Mouse (Mus musculus) WW6 (cell line): ENCODE measurements around the gene Mettl14.
"Not testable (repeated sequence)": the region's sequence is repeated elsewhere in the genome, so short reads cannot be mapped to it uniquely, and the experiment has no call there.

Experiments
- DNase-seq: peaks from one replicate; pipeline ENCODE4 v3.0.0-alpha.2; 2013; ENCODE audit warnings: low read depth, low spot score

Mettl14 gene

DNA sequence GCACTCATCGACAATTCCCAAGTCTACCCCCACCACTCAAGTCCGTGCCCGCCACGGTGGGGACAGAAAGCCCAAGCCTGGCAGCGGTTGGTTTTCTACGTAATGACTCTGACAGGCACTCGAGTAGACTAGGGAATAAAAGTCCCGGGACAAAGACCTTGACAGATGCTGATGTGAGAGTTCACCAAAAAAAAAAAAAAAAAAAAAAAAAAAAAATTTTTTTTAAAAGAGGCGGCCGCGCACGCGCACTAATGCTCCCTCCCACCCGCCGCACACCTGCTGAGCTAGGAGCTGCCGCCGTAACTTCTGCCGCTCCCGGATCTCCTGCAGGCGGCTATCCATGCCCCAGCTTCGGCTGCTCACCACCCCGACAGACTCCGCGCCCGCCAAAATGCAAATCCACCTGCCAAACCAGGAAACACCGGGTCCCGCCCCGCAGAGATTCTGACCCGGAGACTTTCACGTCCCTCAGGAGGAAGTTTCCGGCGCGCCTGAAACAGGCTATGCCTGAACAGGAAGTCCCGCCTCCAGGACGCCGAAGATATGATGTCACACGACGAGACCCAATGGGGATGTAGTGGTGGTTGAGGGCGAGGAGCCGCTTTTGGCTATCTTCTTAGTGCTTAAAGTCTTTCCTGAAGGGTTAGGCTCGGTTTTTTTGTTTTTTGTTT, at the start of gene Mettl14:
Mettl14 (minus strand) TSS at position 623 of the 671 bp plus-strand sequence.
- peak; percentile 93 for DNase-seq

DNA sequence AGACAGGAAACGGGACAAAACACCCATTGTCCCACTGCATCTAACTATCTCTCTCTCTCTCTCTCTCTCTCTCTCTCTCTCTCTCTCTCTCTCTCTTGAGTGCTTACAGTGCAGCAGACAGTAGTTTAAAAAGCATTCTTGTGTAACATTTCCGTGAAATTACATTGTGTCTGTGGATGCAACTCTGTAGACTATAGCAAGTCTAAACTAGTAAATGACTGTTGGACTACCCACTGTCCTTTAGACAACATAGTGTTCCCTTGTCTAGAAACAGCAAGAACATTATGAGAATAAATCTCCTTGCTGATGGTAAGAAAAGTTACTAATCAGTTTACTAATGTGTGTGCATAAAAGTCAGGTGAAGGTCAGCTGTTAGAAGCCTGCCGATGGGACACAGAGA, 47.5 kb upstream of the Mettl14 start:
- no peak for DNase-seq

DNA sequence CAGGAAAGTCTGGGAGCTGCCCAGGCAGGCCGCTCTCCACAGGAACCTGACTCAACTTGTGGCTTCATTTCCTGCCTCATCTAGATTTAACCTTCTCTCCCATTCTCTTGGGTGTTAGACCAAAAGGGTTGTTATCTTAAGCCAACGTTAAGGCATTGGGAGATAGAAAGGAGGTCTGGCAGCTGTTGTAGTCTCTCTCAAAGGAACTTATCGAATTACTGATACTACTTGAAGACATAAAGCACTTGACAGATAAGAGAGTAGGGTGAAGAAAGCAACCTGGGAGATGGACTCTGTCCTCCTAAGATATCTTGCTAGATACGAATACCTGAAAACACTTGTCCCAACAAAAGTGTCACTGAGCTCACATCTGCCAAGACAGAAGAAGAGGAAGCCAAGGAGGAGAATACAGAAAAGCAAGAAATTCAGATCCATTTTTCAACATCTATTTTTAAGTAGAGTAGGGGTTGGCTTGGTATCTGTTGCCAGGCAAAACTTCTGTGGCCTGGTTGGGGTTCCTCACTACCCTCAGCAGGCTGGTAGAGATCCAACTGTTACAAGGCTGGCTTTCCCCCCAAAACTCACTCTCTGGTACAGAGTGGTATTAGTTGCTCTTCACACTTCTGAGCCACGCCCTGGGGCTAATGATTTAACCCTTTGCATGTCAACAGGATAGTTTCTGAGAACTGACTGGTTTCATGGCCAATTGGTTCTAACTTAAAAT, 46.2 kb upstream of the Mettl14 start:
- no peak for DNase-seq

DNA sequence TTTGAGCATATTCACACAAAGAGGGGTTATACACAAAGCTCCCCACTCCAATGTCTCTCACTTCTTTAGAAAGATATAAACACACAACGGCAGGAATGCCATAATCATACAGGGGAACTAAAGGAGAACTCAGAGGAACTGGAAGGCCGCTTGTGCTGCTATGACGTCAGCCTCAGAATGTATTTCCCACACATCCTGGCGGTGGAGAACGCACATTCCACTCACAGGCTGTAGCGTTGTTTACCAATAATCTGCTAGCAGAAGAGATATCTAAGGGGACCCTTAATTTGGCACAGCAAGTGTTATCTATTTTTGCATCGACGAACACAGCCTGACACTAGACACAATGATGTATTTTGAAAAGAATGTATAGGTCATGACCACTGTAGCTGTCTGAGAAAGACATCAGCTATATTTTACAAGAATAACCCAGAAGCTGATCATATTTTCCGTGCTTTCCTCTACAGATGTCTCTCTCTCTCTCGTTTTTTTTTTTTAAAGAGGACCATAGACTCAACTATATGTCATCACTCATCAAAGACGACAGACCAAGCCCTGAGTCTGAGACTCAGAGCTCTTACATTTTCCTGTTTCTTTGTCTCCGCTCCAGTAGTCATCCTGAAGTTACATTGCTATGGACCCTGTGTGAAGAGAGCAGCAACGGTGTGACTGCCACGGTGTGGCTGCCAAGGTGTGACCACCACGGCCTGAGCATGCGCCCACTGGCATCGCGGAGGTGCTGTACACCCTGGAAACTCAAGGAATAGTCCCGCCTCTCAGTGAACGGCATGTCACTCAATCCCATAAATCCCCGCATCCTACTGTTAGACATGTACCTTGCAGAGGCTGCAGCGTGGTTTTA, 43.9 kb upstream of the Mettl14 start:
- no peak for DNase-seq

DNA sequence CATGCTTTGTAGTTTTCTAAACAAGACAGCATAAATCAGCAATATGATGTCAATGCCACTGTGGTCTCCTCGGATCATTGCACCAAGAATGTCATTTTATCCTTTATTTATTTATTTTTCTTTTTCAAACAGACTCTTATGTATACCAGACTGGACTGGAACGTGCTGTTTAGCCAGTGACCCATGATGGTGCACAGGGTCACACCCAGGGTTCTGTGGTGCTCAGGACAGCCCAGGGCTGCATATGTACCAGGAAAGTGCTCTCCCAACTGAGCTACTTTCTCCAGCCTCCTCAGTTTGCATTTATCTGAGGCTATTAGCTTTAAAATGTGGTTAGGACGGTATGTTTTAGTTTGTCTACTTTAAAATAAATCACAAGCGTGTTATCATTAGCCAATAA, 42.1 kb upstream of the Mettl14 start:
- DNase-seq: no peak

DNA sequence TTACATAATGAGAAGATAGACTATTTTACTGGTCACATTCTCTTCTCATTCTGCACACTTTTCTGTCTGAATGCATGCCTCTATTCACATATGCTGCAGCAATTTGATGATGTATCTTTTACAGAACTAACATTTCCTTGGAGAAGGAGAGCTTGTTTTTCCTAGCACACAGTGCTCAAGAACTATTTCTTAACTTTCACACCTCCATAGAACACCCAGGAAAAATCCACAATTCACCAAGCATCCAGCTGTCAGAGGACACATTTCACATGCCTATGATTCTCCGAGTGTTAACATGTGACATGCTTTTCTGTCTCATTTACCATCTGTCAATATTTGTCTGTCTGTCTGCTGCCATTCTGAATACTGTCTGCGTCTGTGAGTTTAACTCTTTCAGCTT, 39.7 kb upstream of the Mettl14 start:
- DNase-seq: no peak

DNA sequence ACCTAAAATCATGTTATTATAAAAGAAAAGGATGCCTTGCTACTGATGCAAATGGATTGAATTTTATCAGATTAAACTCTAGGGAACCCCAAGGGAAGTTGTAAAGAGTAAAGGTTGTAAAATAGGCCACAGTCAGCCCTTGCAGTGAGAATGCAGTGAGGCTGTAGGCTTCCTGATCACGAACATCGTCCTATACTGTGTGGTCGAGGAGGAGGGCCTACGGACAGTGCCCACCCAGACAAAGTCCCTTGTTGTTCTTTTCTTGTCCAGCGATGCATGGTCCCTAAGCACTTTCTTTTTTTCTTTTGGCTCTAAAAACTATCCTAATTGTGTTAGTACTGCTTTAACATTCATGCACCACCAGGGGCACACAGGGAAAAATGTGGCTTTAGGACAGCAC, 27.3 kb upstream of the Mettl14 start:
- DNase-seq: no peak

DNA sequence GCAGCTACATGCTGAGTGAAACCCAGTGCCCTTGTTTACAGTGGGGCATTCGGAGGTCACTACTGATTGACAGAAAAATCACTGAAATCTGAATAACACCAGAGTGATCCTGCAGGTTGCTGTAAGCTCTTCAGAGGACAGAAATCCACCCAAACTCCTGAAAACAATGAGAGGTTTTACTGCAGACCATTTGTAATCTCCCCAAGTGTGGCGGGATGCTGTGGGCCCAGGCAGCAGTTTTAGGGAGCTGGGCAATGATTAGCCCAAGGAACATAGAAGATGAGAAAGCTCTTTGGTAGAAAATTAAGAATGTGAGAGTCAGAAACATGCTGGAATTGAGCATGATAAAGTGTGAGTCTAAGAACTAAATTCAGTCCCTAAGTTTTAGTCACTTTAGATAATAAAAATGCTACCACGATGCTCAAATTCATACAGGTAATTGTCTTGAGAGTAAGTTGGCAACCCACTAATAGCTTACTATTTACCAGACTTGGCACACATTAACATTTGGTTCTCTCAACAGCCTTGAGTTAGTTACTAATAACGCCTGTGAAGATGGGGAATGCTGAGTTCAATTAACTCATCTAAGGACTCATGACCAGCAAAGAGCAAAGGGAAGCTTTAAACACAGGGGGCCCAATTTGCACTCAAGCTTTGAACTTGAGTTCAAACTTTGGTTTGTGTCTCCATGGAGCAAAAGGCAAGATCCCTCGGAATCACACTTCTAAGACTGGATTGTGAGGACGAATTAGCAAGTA, 26.1 kb upstream of the Mettl14 start:
- no peak for DNase-seq

DNA sequence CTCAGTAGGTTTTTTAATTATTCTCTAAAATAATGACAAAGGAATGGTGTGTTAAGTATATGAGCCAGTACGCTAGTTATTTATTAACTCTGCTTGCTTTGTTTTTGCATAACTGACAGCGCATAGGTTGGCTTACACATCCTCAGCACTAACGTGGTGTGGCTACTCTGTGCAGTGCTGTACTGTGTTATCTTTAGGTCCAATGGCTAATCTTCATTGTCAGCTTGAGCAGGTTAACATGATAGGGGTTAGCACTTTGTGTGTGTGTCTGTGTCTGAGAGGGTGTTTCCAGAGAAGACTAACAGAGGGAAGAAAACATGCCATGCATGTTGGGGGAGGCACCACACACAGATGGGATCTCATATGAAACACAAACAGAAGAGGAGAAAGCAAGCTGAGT, 19.0 kb upstream of the Mettl14 start:
- no peak for DNase-seq

DNA sequence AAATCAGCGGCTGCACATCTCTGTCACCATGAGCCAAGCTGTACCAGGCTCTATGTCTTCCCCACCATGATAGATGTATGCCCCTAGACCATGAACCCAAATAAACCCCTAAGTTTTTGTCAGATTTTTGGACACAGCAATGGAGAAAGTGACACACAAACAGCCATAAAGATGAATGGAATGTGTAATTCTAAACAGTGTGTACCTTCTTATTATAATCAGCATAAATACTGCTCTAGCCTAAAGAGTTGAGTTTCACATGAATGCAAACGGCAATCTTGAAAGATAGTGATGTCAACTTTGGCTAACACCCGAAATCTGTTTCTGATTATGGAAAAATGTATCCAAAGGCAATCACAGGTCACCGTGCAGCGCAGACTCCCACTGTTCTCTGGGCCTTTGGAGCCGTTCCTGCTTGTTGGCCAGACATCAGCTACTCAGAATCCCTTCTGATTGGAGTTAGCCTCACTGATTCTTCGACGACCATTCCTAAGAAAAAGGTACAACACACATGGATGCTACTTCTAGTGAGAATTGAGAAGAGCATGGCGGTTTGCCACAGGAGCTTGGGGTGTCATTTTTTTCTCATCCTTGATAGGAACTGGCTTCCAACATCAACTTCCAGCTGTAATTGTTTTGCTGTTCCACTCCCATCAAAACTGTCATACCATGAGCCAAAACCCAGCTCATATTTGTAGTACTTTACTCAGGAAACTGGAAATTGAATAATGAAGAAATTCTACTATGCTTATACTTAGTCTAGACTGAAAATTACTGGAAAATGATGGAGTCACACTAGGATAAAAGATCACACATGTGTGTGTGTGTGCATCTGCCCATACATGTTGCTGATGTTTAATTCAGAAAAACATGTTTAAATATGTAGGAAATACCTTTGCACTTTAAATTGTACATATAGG, 11.9 kb upstream of the Mettl14 start:
- DNase-seq: no peak

DNA sequence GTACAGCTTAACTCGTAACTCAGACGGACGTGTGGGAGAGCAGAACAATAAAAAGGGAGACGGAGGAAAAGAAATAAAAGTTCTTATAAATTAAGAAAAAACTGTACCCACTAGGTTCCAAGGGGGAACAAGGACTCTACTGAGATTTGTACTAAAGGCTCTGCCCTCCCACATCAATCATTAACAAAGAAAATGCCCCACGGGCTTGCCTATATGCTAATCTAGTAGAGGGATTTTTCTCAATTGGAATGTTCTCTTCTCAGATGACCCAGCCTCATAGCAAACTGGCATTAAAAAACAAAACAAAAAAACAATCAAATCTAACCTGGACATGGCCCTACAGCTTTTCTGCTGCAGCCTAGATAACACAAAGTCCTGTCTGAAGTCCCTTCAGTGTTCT, 9.7 kb upstream of the Mettl14 start:
- no peak for DNase-seq

DNA sequence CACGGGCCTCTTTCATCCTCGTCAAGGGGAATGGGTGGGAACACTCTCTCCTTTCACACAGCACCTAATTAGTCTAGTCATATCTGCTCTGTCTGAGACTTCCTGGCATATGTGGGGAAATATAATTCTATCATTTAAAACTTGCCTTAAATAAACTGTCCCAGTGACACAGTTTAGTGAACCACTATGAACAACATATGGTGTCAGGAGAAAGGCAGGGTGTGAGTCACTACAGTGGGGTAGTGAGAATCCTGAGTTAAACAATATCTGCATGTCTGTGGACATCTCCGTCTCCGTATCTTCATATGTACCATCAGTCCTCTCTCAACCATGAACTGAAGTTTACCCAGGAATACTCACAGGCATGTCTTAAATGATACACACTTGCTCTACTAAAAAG, 5.3 kb upstream of the Mettl14 start:
- DNase-seq: no peak

DNA sequence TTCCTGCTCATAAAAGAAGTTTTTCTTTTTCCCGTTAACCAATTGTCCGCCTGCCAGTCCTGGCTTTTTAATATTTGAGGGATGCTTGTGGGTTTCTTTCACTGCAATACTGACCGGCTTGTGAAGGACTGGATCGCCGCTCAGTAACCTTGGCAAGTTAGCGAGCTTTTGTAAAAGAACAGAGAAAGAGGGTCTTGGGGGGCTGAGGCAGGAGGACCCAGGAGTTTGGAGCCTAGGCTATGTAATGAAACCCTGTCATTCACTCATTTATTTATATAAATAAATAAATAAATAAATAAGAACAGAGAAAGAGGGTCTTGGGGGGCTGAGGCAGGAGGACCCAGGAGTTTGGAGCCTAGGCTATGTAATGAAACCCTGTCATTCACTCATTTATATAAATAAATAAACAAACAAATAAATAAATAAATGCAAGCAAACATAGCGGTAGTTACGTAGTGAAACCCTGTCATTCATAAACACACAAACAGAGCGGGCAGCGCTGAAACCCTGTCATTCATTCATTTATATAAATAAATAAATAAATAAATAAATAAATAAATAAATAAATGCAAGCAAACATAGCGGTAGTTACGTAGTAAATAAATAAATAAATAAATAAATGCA, 361 bp upstream of the Mettl14 start:
- DNase-seq: not testable (repeated sequence)

DNA sequence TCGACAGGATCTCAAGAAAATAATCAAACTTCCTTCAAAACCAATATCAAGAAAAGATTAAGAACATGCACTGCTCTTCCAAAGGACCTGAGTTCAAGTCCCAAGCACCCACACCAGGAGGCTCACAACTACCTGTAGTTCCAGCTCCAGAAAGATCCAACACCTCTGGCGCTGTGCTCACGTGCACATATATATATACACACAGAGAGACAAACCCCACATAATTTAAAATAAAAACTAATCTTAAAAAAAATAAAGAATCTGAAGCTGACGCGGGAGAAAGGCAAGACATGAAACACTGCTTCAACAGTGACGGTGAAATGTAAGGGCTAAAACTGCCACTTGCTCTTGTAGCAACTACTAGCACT, 806 bp downstream of the Mettl14 start:
- no peak for DNase-seq

DNA sequence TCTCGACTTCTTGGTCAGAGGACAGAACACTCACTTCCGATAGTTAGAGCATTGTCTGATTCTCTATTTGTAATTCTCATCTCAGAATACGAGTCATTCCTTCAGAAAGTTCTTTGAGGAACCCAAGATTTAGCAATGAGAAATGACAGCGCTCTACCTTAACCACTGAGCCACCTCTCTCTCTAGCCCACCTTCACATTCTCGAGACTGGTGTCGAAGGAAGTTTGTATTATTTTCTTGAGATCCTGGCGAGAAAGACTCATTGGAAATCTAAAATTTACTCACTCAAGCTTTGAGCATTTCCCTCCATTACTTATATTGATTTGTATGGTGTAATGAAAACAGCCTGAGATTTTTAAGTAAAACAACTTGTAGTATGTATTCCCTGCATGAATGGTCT, 1.5 kb downstream of the Mettl14 start:
- no peak for DNase-seq

DNA sequence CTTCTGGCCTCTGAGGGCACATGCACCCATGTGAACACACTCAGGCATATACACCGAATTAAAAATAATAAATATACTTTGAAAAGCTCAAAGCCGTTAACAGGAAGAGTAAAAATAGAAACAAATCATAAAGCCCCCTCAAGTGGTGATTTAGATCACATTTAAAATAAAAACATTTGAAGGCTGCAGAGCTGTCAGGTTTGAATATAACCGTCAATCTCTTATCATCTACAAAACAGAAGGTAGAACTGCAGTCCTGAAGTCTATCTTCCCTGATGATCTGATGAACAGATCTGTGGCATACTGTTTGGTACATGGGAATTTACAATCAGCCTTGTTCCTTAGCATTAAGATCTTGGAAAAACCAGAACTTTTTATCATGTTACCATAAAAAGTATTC, 9.3 kb downstream of the Mettl14 start:
- DNase-seq: no peak

DNA sequence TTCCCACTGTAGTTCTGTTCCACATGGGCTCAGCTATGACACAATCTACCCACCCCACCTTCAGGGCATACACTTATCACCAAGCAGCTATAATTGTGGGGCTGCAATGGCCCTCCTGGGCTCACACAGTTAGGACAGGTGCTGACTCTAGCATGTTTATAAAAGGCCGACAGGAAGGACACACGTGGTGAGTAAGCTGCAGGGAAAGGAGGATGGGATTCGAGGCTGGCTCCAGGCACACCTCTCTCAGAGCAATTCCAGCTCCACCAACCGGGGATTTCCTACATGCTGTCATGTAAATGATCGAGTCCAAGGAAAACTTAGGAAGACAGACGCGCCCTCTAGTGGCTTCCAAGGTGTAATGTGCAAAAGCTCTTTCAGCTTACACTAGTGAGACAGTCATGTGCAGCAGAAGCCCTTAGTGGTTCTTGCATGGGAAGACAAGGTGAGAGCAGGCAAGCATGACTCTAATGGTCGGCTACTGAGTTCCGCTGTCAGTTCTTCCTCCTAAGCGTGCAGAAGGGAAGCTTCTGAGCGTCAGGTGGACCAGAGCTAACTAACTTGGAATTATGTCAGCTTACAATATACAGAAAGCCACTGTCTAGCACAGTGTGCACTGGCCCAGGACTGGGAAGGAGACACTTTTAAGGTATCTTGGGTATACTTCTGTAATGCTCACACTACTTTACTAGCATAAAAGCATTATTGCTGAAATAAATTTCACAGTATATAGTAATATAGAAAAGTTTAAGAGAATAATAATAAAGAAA, 14.0 kb downstream of the Mettl14 start:
- DNase-seq: peak; percentile 74

DNA sequence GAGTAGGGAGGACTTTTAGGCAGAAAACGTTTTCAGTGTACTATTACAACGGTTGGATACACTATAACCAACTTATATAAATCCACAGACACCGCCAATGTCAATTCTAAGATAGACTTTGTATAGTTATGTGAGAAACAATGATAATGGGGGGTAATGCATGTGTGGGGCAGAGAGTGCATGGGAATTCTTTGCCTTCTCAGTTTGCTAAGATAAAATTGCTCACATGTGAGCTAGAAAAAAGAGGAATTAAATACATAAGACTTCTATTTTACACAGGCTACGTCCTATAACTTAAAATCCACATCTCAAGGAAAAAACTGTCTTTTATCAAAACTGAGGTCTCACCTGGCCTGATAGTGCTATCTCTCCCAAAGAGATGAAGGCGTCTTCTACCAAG, 15.0 kb downstream of the Mettl14 start:
- DNase-seq: no peak

DNA sequence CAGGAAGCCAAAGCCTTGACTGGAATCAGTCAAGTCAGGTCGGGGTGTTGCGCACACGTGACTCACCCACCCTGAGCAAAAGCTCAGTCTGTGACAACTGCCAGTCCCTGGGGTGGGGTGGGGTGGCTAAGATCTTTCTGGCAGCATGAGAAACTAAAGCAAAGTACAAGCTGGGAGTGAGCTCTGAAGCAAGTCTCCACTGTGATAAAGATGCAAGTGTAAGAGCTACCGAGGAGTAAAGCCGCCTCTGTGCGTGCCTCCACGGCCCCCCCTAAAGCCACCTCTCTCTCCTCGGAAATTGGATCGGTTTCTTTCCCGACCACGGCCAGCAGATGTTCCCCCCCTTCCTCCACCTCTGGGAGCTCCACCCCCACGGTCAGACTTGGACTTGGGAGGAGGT, 16.7 kb downstream of the Mettl14 start:
- no peak for DNase-seq

DNA sequence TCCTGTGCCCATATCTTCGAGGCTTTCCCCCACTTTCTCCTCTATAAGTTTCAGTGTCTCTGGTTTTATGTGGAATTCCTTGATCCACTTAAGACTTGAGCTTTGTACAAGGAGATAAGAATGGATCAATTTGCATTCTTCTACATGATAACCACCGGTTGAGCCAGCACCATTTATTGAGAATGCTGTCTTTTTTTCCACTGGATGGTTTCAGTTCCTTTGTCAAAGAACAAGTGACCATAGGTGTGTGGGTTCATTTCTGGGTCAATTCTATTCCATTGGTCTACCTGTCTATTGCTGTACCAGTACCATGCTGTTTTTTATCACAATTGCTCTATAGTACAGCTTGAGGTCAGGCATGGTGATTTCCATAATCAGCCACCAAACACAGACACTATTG, 19.1 kb downstream of the Mettl14 start:
- not testable (repeated sequence) for DNase-seq
